Mouse (Mus musculus) adrenal gland, adult 8-10 months (tissue): ENCODE measurements around the gene Zkscan6. TPM values are rescaled to one million over a fixed set of nuclear protein-coding genes. Genes with fewer than 3 reads are reported as not detected.

Experiments used
- DNase-seq: peaks from one replicate; pipeline ENCODE4 v3.0.0; 2022
- total RNA-seq, 4 experiments: library from RNA; stranded (reverse); gene quantifications; 2 replicates each; pipeline ENCODE4 v1.2.4; 2022

The Zkscan6 gene
- total RNA-seq, 4 experiments from 2014 or later = 11.5 to 15.9 (median 13.2) TPM

- DNase-seq = no peak
Observed at GRCm38 (mm10) chr11:65814381-65814780, 7.4 kb downstream of the Zkscan6 start.

- DNase-seq = no peak
Observed at GRCm38 (mm10) chr11:65816237-65816636, 9.3 kb downstream of the Zkscan6 start.

GRCm38 (mm10) chr11:65818193-65818592 lies 11.2 kb downstream of the Zkscan6 start:
- DNase-seq = no peak

- DNase-seq = no peak
Observed at GRCm38 (mm10) chr11:65820280-65820679, 13.3 kb downstream of the Zkscan6 start.

GRCm38 (mm10) chr11:65820877-65821276 lies 13.9 kb downstream of the Zkscan6 start:
- no peak for DNase-seq

- no peak for DNase-seq
Observed at GRCm38 (mm10) chr11:65824556-65824955, 17.6 kb downstream of the Zkscan6 start.

- DNase-seq = no peak
Observed at GRCm38 (mm10) chr11:65838999-65839398, 32.0 kb downstream of the Zkscan6 start.

- no peak for DNase-seq
Observed at GRCm38 (mm10) chr11:65846446-65846845, 39.5 kb downstream of the Zkscan6 start.

GRCm38 (mm10) chr11:65852066-65852465 lies 45.1 kb downstream of the Zkscan6 start:
- no peak for DNase-seq

- no peak for DNase-seq
Observed at GRCm38 (mm10) chr11:65861476-65861875, 54.5 kb downstream of the Zkscan6 start.

GRCm38 (mm10) chr11:65877146-65877775 lies 70.3 kb downstream of the Zkscan6 start:
- no peak for DNase-seq

Other genes with a start within 250 kb of the Zkscan6 start
- 10 to 100 TPM; 45.2 to 49.8 (median 48.1) TPM for gene Map2k4, start 18.9 kb upstream of the Zkscan6 start, total RNA-seq